Mouse (Mus musculus) liver, embryonic 12.5 days (tissue): ENCODE data around the gene Anks6. TPM values are rescaled to one million over a fixed set of nuclear protein-coding genes. Genes with fewer than 3 reads are reported as not detected.

Experiments used
- ATAC-seq: fragments of 200-750 bp; cut with Nextera tagmentation; 2 replicates; pipeline ENCODE4 v1.8.0; 2017; ENCODE audit warnings: moderate number of reproducible peaks, mild to moderate bottlenecking, moderate library complexity
- H3K27ac ChIP-seq: fragments of 300-500 bp; sonication (generic); 2 replicates; pipeline ENCODE4 v1.5.1; 2016; ENCODE audit warnings: mild to moderate bottlenecking
- H3K27me3 ChIP-seq: fragments of 300-500 bp; sonication (generic); replicated peaks from 2 replicates; pipeline ENCODE4 v1.6.1; 2016; ENCODE audit warnings: mild to moderate bottlenecking, moderate library complexity
- H3K36me3 ChIP-seq: fragments of 300-500 bp; sonication (generic); 2 replicates; pipeline ENCODE4 v1.6.1; 2016; ENCODE audit warnings: mild to moderate bottlenecking, moderate library complexity
- H3K4me1 ChIP-seq: fragments of 300-500 bp; sonication (generic); 2 replicates; pipeline ENCODE4 v1.6.1; 2016
- H3K4me2 ChIP-seq: fragments of 300-500 bp; sonication (generic); 2 replicates; pipeline ENCODE4 v1.6.1; 2016; ENCODE audit warnings: mild to moderate bottlenecking, moderate library complexity
- H3K4me3 ChIP-seq: fragments of 300-500 bp; sonication (generic); 2 replicates; pipeline ENCODE4 v1.5.1; 2016; ENCODE audit warnings: mild to moderate bottlenecking, moderate library complexity
- H3K9ac ChIP-seq: fragments of 300-500 bp; sonication (generic); 2 replicates; pipeline ENCODE4 v1.6.1; 2016; ENCODE audit warnings: mild to moderate bottlenecking, moderate library complexity
- H3K9me3 ChIP-seq: fragments of 300-500 bp; sonication (generic); replicated peaks from 2 replicates; pipeline ENCODE4 v1.6.1; 2016; ENCODE audit warnings: mild to moderate bottlenecking, moderate library complexity
- WGBS: fragments of 180-500 bp; shearing (Covaris S2); methylation state at CpG from one replicate; pipeline ENCODE4 v1.1.7; 2016; ENCODE audit not compliant: insufficient replicate concordance; 5-methylcytosine and 5-hydroxymethylcytosine counted together
- polyA plus RNA-seq: library from polyadenylated mRNA; unstranded; fragments of >200 nt; fragmentation: Nextera tagmentation; extraction: Ambion mirVana; gene quantifications from 2 replicates; pipeline ENCODE4 v1.2.1, GENCODE M21; 2016

Anks6 gene
- polyA plus RNA-seq, 1 experiment from 2014 or later, result 0.39 TPM

DNA sequence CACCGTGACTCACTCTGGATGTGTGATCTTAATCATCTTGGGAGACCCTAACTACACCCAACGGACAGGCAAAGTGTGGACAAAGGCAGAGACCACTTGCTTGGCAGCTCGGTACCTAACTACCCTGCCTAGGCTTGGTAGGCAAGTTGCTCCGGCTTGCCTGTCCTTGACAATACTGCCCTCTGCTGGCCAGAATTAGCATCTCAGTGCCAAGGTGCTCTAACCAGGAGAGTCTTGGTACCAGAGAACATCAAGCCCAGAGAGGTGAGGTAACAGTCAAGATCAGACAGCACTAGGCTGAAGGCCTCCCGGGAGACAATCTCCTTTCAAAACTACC lies 19.9 kb downstream of the Anks6 start:
- H3K9ac ChIP-seq, result no peak overlapping the region
- no peaks in the 10 kb centered on the region; the same call in 1 of the 2 replicates for H3K27me3 ChIP-seq
- no peak overlapping the region for H3K4me3 ChIP-seq
- 17% methylated on average over 5 of the region's 5 CpGs for WGBS
- no peaks in the 10 kb centered on the region for H3K9me3 ChIP-seq
- no peak overlapping the region for H3K4me2 ChIP-seq
- H3K36me3 ChIP-seq, result no peaks in the 10 kb centered on the region
- H3K4me1 ChIP-seq, result no peaks in the 10 kb centered on the region
- ATAC-seq, result peak; percentile 32; the same call in 1 of the 2 replicates
- H3K27ac ChIP-seq, result no peak overlapping the region

DNA sequence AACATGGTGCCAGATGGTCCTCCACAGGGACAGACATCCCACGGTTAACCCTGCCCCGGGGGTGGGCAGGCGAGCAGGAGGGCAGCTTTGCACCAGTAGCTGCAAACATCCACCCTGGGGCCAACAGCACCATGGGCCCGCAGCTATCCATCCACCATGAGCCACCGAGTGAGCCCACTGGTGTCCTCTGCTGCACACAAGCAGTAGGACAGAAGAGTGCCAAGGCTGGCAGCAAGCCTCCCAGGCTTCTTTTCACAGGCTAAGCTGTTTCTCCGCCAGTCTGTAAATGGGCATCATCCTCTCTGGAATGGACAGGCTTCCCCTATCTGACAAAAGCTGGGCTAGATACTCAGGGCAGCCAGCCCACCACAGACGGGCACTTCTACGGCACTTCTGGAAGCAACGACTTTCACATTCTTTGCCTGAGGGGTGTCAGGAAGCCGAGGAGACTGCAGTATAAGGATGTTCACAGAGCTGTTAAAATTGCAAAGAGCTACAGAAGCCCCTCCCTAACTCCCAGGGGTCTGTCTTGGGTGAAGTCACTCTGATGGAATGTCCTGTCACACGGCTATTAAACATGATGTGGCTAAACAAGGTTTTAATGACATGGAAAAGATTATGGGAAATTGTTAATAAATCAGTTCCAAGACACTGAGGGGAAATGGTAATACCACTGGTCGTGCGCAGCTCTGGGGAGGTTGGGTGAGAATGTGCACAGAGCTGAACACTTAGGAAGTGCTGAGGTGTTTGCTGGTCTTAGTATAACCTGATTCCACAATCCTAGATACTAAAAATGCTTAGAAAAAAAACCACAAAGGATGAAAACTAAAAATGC lies 20.5 kb downstream of the Anks6 start:
- Histone ChIP-seq H3K9me3 (no peaks in the 10 kb centered on the region), H3K9ac (no peak overlapping the region), H3K36me3 (no peaks in the 10 kb centered on the region), H3K27ac (no peak overlapping the region), H3K4me1 (no peaks in the 10 kb centered on the region), H3K4me3 (no peak overlapping the region), H3K4me2 (no peak overlapping the region), H3K27me3 (no peaks in the 10 kb centered on the region; the same call in 1 of the 2 replicates)
- ATAC-seq, result no peak
- 56% methylated on average over 13 of the region's 13 CpGs for WGBS

DNA sequence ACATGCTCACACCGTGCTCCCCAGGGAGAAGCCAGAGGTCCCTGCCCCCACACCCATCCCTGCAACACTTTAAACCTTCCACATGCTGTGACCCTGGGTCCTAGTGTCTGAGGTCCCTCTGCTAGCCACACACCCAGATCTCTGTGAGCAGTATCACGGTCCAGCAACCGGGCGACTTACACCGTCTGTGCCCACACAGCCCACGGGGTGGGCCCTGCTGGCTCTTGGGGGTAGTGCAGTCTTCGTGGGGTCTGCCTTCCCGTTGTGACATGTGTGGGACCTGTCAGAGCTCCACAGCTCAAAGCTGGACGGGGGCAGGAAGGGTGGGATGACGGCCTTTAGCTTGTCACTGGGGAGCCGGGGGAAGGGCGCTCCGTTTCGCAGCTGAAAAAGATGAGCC lies 21.7 kb downstream of the Anks6 start:
- no peaks in the 10 kb centered on the region; the same call in 1 of the 2 replicates for H3K27me3 ChIP-seq
- no peak overlapping the region for H3K4me3 ChIP-seq
- 61% methylated on average over 14 of the region's 14 CpGs for WGBS
- no peak for ATAC-seq
- H3K36me3 ChIP-seq, result no peaks in the 10 kb centered on the region
- H3K27ac ChIP-seq, result no peak overlapping the region
- H3K4me2 ChIP-seq, result no peak overlapping the region
- no peaks in the 10 kb centered on the region for H3K4me1 ChIP-seq
- no peak overlapping the region for H3K9ac ChIP-seq
- H3K9me3 ChIP-seq, result no peaks in the 10 kb centered on the region

GRCm38 (mm10) chr4:47032171-47032570 lies 25.1 kb downstream of the Anks6 start:
- H3K9ac ChIP-seq, result no peak overlapping the region
- H3K4me1 ChIP-seq, result no peaks in the 10 kb centered on the region
- no peaks in the 10 kb centered on the region for H3K36me3 ChIP-seq
- no peak overlapping the region for H3K4me3 ChIP-seq
- no peaks in the 10 kb centered on the region for H3K9me3 ChIP-seq
- WGBS, result 67% methylated on average over 8 of the region's 8 CpGs
- H3K4me2 ChIP-seq, result no peak overlapping the region
- no peaks in the 10 kb centered on the region; the same call in 1 of the 2 replicates for H3K27me3 ChIP-seq
- no peak for ATAC-seq
- H3K27ac ChIP-seq, result no peak overlapping the region

GRCm38 (mm10) chr4:47028791-47029190 lies 28.4 kb downstream of the Anks6 start:
- H3K4me2 ChIP-seq, result no peak overlapping the region
- no peak overlapping the region for H3K9ac ChIP-seq
- no peak for ATAC-seq
- H3K4me1 ChIP-seq, result no peaks in the 10 kb centered on the region
- no peak overlapping the region for H3K4me3 ChIP-seq
- no peak overlapping the region for H3K27ac ChIP-seq
- H3K36me3 ChIP-seq, result no peaks in the 10 kb centered on the region
- H3K27me3 ChIP-seq, result no peaks in the 10 kb centered on the region
- no peaks in the 10 kb centered on the region for H3K9me3 ChIP-seq
- WGBS, result 57% methylated on average over 5 of the region's 5 CpGs

- Histone ChIP-seq H3K27me3 (peaks cover 12% of the 10 kb centered on the region; the same call in 1 of the 2 replicates), H3K4me3 (no peak overlapping the region), H3K9ac (no peak overlapping the region), H3K36me3 (no peaks in the 10 kb centered on the region), H3K9me3 (no peaks in the 10 kb centered on the region), H3K4me2 (no peak overlapping the region), H3K27ac (no peak overlapping the region), H3K4me1 (no peaks in the 10 kb centered on the region)
- WGBS, result 62% methylated on average over 6 of the region's 6 CpGs
- ATAC-seq, result no peak
Measured at GRCm38 (mm10) chr4:47023949-47024348, 33.3 kb downstream of the Anks6 start.

- no peaks in the 10 kb centered on the region for H3K4me1 ChIP-seq
- H3K4me2 ChIP-seq, result no peak overlapping the region
- H3K4me3 ChIP-seq, result no peak overlapping the region
- no peak for ATAC-seq
- 60% methylated on average over 10 of the region's 10 CpGs for WGBS
- H3K9me3 ChIP-seq, result no peaks in the 10 kb centered on the region
- H3K27me3 ChIP-seq, result peaks cover 12% of the 10 kb centered on the region; the same call in 1 of the 2 replicates
- no peaks in the 10 kb centered on the region for H3K36me3 ChIP-seq
- no peak overlapping the region for H3K9ac ChIP-seq
- H3K27ac ChIP-seq, result no peak overlapping the region
Measured at GRCm38 (mm10) chr4:47022804-47023603, 34.2 kb downstream of the Anks6 start.

- Histone ChIP-seq H3K4me2 (no peak overlapping the region), H3K27ac (no peak overlapping the region), H3K9me3 (no peaks in the 10 kb centered on the region), H3K4me1 (peaks cover 2% of the 10 kb centered on the region; the same call in 1 of the 2 replicates), H3K36me3 (no peaks in the 10 kb centered on the region), H3K27me3 (peaks cover 12% of the 10 kb centered on the region; the same call in 1 of the 2 replicates), H3K4me3 (no peak overlapping the region), H3K9ac (no peak overlapping the region)
- ATAC-seq, result no peak
- 8% methylated on average over 5 of the region's 5 CpGs for WGBS
Measured at GRCm38 (mm10) chr4:47020563-47020962, 36.7 kb downstream of the Anks6 start.

DNA sequence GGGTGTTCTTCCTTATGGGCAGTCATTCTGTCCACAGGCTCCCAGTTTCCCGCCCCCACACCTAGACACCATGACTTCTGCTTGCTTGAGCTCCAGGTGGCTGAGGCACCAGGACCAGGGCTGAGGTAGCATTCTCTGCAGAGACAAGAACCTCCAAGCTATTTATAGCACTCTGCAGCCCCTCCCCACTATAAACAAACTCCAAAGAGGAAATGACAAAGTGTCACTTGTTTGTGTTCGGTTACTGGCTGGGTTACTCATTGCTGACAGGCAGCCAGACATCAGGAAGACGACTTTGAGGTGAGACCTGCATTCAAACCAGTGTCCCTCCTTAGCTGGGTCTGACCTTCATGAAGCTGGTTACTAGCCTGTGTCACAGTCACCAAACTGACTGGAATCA lies 42.1 kb downstream of the Anks6 start:
- Histone ChIP-seq H3K4me2 (no peak overlapping the region), H3K9me3 (no peaks in the 10 kb centered on the region), H3K27ac (no peak overlapping the region), H3K36me3 (no peaks in the 10 kb centered on the region), H3K4me1 (peaks cover 13% of the 10 kb centered on the region), H3K9ac (no peak overlapping the region), H3K27me3 (no peaks in the 10 kb centered on the region), H3K4me3 (no peak overlapping the region)
- 24% methylated on average over 3 of the region's 3 CpGs for WGBS
- no peak for ATAC-seq

GRCm38 (mm10) chr4:47012476-47012875 lies 44.8 kb downstream of the Anks6 start:
- Histone ChIP-seq H3K4me1 (peaks cover 13% of the 10 kb centered on the region), H3K27me3 (peaks cover 6% of the 10 kb centered on the region; the same call in 1 of the 2 replicates), H3K27ac (no peak overlapping the region), H3K4me2 (no peak overlapping the region), H3K4me3 (no peak overlapping the region), H3K9ac (no peak overlapping the region), H3K9me3 (no peaks in the 10 kb centered on the region), H3K36me3 (no peaks in the 10 kb centered on the region)
- 62% methylated on average over 10 of the region's 10 CpGs for WGBS
- ATAC-seq, result no peak

DNA sequence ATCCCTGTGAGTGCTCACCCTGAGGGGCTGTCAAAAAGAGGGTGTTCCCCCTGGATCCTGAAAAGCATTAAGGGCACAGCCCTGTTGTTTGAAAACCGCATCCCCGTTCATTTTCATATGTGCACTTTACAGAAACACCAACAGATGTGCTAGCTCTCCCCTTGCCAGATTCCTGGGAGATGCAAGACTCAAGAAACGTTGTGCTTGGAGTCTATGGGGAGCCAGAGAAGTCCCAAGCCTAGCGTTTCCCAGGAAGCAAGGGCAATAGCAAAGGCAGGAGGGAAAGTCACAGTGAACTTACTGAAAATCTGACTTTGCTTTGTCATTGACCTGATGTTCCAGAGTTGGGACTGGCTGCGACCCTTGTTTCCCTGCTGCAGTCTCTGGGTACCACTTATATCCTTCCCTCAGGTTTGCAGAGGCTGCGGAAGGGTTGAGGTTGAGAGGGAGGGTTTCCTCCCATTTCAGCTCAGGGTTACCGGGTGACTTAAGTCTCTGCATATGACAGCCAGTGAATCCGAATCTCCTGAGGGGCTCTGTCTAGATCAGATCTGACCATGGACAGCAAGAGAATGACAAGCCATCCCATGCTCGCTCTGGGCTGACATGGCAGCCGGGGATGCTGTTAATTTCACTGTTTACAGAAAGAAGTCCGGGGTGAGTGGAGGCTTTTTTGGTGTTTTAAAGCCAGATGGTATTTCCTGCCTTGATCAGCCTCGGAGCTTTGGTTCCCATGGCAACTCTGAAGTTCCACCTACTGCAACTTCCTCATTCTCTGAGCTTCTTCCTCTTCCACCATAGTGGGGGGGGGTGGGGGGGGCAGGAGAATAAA lies 46.6 kb downstream of the Anks6 start:
- H3K9me3 ChIP-seq, result no peaks in the 10 kb centered on the region
- H3K27ac ChIP-seq, result no peak overlapping the region
- no peak for ATAC-seq
- H3K9ac ChIP-seq, result no peak overlapping the region
- peaks cover 6% of the 10 kb centered on the region; the same call in 1 of the 2 replicates for H3K27me3 ChIP-seq
- H3K4me1 ChIP-seq, result peaks cover 12% of the 10 kb centered on the region
- WGBS, result 20% methylated on average over 12 of the region's 12 CpGs
- H3K4me3 ChIP-seq, result no peak overlapping the region
- peak overlapping the region; percentile 26; the same call in 1 of the 2 replicates for H3K4me2 ChIP-seq
- H3K36me3 ChIP-seq, result no peaks in the 10 kb centered on the region
